Comparison of ENCODE assay signal across 8 mouse cellular contexts in the genomic region with DNA sequence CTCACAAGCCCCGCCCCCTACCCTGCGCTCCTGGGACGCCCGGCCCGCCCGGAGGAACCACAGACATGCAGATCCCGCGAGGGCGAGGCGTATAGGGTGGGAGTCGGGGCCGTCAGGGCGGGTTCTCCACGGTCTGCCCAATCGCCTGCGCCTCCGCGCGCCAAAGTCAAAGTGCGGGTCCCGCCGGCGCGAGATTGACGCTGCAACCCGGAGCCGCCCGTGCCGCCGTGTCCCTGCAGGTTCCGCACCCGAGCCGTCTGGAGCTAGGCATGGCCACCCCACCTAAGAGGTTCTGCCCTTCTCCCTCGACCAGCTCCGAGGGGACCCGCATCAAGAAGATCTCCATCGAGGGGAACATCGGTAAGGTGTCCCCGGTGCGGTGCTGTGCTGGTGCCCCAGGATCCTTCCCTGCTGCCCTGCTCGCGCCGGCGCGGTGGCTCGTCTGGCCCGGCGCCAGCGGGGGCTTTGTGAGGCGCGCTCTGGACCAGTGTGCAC. TPM values are rescaled to one million over a fixed set of nuclear protein-coding genes. Genes with fewer than 3 reads are reported as not detected.
A peak's percentile ranks its signal among the peaks of the same experiment; 100 is the strongest.
DNase-seq lines count a peak whose midpoint lies in the region; ATAC-seq and TF ChIP-seq lines count a peak whose summit lies in the region.

Gene Dck, plus strand, starts transcription at position 10 of the 495 bp plus-strand sequence.

- peak within 1 kb of the TSS; percentile 76 for H3K9ac ChIP-seq in hindbrain, embryonic 12.5 days

- under 1% methylated on average over 51 of the region's 51 CpGs for WGBS in cerebellum, adult 2 months
- under 1% methylated on average over 51 of the region's 51 CpGs for WGBS in hindbrain, embryonic 12.5 days

- H3K27me3 ChIP-seq in cerebellum, adult 2 months (ENCODE audit: control insufficient read depth, insufficient read depth, low read length) = no peaks in the 10 kb centered on the region
- H3K27me3 ChIP-seq in hindbrain, embryonic 12.5 days = no peaks in the 10 kb centered on the region

- H3K4me1 ChIP-seq in cerebellum, adult 2 months (ENCODE audit: control insufficient read depth, insufficient read depth, low read length) = no peaks in the 10 kb centered on the region; the same call in 1 of the 2 replicates
- H3K4me1 ChIP-seq in hindbrain, embryonic 12.5 days = peaks cover 20% of the 10 kb centered on the region

- peak; percentile 95; the same call in 1 of the 2 replicates for ATAC-seq in frontal cortex, adult (ENCODE audit: low TSS enrichment)
- peak; percentile 99 for ATAC-seq in hindbrain, embryonic 12.5 days (ENCODE audit: low FRiP score)

- H3K4me2 ChIP-seq in hindbrain, embryonic 12.5 days (replicated peaks) = peak within 1 kb of the TSS; percentile 53

- DNase-seq in MEL-GATA-1-ER (ENCODE audit: extremely low read depth, low read depth) = peak; percentile 88
- peak; percentile 96 for DNase-seq in cerebellum, adult 2 months
- DNase-seq in layer of hippocampus, postnatal 25 days (ENCODE audit: extremely low spot score in 1 of 2, low spot score in 1 of 2) = peak; percentile 92 to 93
- peak; percentile 99 for DNase-seq in lung, postnatal 14 days
- DNase-seq in ovary, postnatal 36 days (ENCODE audit: low spot score) = peak; percentile 99
- DNase-seq in thymus, postnatal 36 days = peak; percentile 99 to 100

- peak; percentile 36; the same call in 1 of the 2 replicates for TF ChIP-seq POLR2A in cerebellum, adult 2 months (IDR thresholded peaks at IDR 0.05; ENCODE audit: borderline replicate concordance, insufficient read depth, low read length)

- no peak for TF ChIP-seq CTCF in cerebellum, adult 2 months (IDR thresholded peaks at IDR 0.05; ENCODE audit: borderline replicate concordance, insufficient read depth, low read depth, low read length)

- H3K4me3 ChIP-seq in cerebellum, adult 2 months (replicated peaks; ENCODE audit: insufficient read depth, low read depth, low read length) = peak within 1 kb of the TSS; percentile 79
- H3K4me3 ChIP-seq in hindbrain, embryonic 12.5 days = peak within 1 kb of the TSS; percentile 67

- no peak within 1 kb of the TSS for H3K27ac ChIP-seq in cerebellum, adult 2 months (ENCODE audit: insufficient read depth, low read length)
- peak within 1 kb of the TSS; percentile 93 for H3K27ac ChIP-seq in hindbrain, embryonic 12.5 days

- H3K9me3 ChIP-seq in hindbrain, embryonic 12.5 days (replicated peaks) = no peaks in the 10 kb centered on the region

- H3K36me3 ChIP-seq in hindbrain, embryonic 12.5 days = no peaks in the 10 kb centered on the region

RNA-seq across cellular contexts. Expression of gene Dck, which starts in this region (rescaled TPM):
- polyA plus RNA-seq in cerebellum, adult 2 months (2012; rRNA removed) = 16.6 and 17.3 TPM in 2 replicates
- polyA plus RNA-seq in hindbrain, embryonic 12.5 days (2016; fragmentation: Nextera tagmentation; extraction: Ambion mirVana) = 90.8 and 92.2 TPM in 2 replicates
- 10 to 100 TPM; 13.7 to 13.8 TPM for total RNA-seq in layer of hippocampus, postnatal 25 days (2021)
